Mouse (Mus musculus) CD8-positive naive resting alpha-beta T cell, adult 2 months (primary cell): ENCODE data around the gene Ehd2.
"Not testable (repeated sequence)": the region's sequence is repeated elsewhere in the genome, so short reads cannot be mapped to it uniquely, and the experiment has no call there.

Experiments used
- DNase-seq, 2 experiments: peaks; one replicate each; pipeline ENCODE4 v3.0.0; 2022; ENCODE audit warnings: low read depth in 2 of 2, low spot score in 2 of 2

Ehd2 gene

DNA sequence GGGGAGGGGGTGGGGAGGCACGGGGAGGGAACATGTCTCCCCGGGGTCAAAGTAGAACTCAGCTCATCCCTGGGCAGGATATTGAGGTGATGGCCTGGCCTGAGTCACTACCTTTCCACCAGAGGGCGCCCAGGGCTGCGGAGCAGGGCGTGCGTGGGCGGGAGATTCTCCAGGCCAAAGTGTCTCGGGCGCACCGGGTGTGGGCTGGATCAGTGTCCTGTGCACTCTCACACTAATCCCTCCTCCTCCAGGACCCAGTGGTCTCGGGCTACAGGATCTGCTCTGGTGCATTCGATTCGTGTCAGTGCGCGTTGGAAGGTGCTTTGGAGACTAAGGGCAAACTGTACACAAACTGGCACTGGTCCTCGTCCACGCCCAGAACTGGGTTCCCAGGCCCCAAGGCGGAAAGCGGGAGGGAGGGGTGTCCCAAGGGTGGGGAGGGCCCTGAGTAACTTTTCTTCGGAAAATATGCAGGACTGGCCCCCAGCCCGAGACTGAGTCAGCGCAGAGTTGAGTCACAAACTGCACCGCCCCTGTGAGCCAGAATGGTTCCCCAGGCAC, 18.9 kb downstream of the Ehd2 start:
- peak; percentile 62 to 80 for DNase-seq

DNA sequence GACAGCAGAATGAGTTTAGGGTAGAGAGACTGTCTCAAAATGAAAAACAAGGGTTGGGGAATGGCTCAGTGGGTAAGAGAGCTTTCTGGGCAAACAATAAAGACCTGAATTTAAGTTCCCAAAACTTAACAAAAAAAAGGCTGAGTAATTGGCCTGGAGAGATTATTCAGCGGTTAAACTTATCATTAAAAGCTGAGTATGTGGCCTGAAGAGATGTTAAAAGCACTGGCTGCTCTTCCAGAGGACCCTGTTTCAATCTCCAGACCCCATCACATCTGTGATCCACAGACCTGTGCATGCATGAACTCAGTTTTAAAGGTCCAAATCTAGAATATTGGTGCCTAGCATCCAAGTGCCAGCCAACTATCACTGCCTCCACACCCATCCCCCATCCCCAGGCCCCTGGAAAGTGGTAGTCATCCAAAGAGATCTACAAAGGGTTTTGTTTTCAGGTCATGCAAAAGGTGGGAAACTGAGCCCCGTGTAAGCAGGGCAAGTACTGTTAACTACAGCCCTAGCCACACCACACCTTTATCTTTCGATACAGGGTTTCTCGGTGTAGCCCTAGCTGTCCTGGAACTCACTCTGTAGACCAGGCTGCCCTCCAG, 19.6 kb downstream of the Ehd2 start:
- DNase-seq = no peak

DNA sequence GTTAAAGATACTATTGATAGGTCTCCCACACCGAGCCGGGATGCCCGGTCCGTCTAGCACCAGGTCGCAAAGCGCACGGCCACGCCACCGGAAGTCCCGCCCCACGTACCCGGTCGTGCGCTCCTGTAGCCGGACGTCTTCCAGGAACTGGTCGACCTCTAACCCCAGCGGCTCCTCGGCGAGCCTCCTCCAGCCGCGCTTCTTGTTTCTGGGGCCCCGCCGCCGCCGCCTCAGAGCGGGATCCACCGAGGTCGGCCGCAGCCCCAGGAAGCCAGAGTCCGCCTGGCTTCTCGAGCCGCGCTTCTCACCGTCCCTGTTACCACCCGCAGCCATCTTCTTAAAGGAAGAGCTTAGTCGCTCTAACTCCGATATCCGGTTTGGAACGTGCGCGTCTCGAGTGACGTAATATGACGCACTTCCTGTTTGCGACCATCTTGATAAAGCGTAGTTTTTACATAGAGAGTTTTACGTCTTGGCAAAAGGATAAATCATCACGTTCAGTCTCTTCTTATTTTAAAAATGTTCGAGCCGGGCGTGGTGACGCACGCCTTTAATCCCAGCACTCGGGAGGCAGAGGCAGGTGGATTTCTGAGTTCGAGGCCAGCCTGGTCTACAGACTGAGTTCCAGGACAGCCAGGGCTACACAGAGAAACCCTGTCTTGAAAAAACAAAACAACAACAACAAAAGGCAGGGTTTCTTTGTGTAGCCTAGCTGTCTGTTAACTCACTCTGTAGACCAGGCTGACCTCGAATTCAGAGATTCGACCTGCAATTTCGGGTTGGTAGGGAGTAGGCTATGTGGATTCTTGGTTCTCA, 21.4 kb downstream of the Ehd2 start, which contains the start of gene Nop53:
Gene Nop53 (minus strand): TSS at position 354 of the 816 bp plus-strand sequence.
- peak; percentile 85 to 89 for DNase-seq

DNA sequence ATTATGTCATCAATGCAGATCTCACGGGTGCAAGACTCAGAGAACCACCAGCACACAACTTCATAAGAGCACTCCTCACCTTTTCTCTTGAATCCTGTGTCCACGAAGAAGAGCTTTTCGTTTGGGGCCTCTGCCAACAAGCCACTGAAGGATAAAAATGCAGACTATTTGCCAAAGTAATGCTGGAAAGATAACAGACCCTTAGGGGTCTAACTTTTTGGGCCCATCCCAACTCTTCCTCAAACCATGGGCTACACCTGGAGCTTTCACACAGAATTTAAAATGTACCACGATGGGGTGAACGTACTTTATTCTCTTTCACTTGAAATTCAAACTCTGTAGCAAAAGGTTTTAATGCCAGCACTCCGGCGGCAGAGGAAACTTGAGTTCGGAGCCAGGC, 22.2 kb downstream of the Ehd2 start:
- DNase-seq = no peak

DNA sequence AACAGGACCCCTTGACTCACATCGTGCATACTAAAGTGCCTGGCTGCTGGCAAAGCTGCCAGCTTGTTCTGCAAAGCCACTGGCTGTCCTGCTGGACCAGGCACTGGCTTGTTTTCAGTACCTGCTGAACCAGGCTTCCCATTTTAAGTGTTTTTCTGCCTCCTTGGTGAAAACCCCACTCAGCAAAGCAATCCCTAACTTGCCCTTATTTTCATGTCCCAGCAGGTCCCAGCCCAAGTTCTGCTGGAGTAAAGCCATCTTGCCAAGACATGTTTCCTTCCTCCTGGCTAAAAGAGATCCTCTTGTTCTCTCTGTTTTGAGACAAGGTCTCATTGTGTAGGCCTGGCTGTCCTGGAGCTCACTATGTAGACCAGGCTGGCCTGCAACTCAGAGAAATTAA, 23.1 kb downstream of the Ehd2 start:
- DNase-seq = no peak

DNA sequence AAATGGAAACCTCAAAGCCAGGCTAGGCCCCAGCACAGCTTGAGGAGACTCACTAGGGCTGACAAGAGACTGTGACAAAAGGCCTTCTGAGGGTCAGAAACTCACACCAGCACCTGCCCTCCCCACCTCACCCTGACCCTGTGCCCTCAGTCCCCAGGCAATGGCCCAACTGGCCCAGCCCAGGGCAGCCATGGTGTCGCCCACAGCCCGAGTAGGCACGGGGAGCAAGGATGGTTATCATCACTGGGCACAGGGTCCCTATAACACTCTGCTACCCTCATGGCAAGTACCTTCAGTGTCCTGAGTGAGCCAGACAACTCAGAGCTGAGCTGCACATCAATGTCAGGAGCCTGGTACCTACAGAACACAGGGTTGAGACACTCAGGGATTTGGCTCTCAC, 28.7 kb downstream of the Ehd2 start:
- DNase-seq = no peak

DNA sequence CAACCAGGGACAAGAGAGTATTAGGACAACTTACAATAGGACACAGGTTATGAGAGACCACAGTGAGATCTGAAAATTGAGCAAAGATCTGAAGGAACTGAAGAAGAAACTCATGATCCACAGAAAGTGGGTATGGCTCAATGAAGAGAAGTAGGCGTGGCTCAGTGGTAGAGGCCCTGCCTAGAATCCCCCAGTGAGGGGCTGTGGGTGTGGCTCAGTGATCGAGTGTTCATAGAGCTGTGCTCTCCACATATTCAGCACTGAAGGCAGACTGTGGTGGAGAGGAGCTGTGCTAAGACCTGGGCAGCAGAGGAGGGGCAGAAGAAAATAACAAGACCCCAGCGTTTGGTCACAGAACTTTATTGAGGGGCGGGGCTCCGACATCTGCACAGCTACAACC, 29.9 kb downstream of the Ehd2 start:
- no peak for DNase-seq

DNA sequence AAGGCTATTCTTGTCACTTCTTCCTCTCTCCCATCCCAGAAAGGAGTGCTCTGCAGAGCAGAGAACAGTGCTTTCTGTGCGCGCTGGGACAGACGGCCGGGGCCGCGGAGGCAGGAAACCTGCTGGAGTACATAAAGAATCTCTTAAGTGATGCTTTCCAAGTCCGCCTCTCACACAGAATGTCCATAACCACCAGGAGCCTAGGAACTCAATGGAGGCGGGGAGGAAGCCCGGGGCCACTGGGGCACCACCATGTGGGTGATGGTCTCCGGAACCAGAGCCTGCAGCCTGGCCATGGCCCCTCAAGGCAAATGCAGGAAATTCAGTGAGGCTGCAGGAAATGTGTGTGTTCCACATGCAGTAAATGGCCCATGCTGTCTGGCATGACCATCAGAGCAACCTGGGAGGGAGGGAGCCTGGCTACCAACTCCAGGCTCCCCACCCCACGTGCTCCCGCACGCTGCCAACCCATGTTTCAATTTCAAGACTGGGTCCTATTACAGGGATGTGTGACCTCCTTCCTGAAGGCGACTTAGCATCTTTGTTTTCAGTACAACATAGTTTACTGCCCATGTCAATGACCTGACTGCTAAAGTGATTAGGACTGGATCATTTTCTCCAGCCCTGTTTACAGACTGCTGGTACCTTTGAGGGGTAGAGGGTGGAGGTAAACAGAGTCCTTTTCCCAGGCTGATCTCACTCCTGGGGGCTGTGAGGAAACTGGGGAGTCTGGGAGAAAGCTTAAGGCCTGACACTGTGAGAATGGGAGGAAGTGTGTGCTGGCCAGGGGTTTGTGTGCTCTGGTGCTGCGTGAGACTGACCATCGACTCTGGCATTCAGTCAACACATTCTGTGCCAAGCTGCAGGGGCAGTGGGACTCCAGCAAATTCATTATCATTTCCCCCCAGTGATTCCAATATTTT, 33.7 kb downstream of the Ehd2 start:
- no peak for DNase-seq

DNA sequence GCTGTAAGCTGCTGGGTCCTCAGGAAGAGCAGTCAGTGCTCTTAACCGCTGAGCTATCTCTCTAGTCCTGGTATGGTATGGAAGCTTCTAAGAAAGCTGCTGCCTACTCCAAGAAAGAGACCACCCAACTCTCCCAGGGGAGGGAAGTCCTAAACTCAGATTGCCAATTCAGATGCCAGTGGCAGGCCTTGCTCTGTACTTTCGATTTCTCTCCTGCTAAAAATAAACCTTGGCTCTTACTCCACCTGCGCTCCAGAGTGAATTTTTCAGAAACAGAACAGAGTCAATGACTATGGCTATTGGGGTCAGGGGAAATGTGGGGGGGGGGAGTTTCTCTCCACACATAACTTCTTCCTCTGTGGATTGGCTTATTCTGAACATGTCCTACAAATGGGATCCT, 35.7 kb downstream of the Ehd2 start:
- no peak for DNase-seq

DNA sequence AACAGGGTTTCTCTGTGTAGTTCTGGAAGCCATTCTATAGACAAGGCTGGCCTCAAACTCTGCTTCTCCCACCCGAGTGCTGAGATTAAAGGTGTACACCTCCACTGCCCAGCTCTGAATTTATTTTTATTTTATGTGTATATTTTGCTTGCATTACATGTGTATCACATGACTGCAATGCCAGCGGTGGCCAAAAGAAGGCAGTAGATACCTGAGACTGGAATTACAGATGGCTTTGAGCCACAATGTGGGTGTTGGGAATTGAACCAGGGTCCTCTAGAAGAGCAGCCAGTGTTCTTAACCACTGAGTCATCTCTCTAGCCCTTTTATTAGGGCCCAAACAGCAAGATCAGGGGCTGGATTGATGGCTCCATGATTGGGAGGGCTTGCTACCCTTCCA, 36.8 kb downstream of the Ehd2 start:
- DNase-seq = no peak

DNA sequence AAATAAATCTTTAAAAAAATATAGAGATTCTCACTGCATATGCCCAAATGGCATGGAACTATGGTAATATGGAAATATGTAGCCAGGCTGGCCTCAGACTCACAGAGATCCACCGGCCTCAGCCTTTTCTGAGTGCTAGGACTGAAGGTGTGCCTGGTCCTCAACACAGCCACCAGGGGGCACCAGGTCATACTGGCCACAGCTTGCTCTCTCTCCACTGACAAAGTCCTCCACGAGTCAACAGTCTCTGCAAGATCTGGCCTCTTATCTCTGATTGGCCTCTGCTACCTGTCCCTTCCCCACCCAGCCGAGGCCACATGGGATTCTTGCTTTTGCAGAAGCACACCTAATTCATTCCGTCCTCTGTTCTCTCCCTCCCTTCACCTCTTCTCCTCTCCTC, 37.5 kb downstream of the Ehd2 start:
- DNase-seq = peak; percentile 48 to 65

DNA sequence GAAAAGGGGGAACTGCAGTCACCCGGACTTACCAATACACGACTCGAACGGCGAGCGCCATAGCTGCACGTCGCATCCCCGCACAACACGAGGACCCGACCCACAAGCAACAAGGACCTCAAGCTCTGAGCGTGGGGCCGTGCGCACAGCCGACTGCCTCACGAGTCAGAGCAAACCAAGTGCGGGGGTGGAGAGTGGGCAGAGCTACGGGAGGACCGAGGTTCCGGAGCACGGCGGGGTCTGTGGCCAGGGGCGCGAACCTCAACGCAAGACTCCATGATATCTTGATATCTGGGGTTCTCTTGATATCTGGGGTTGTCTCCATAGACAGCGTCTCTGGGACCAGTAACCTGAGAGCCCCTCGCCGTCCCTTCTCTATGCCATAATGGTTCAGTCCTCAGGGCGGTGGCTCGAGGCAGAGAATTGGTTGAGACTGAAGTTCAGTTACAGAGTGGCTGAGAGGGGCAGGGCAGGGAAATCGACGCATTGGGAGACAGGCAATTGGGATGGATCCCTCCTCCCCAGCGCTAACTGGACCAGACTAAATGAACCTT, 45.1 kb downstream of the Ehd2 start, which contains the start of gene Selenow:
Gene Selenow (minus strand): TSS at position 183 of the 554 bp plus-strand sequence.
- peak; percentile 84 to 91 for DNase-seq

DNA sequence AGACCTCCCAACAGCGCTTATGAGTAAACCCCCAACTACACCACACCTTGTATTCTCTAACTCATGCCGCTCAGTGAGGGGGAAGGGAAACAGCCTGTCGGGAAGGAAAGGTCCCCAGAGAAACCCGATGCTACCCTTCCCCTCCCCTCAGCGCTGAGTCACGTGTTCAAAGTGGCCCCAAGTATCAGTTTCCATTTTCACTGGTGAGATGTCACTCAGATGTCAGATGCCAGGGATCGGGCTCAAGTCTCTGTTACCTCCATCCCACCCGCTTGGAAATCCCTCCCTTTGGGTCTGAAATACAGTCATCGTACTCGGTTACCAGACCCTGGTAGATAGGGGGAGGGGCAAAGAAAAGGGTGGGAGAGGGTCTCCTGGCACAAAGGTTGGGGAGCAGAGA, 45.6 kb downstream of the Ehd2 start:
- peak; percentile 28 to 29 for DNase-seq

DNA sequence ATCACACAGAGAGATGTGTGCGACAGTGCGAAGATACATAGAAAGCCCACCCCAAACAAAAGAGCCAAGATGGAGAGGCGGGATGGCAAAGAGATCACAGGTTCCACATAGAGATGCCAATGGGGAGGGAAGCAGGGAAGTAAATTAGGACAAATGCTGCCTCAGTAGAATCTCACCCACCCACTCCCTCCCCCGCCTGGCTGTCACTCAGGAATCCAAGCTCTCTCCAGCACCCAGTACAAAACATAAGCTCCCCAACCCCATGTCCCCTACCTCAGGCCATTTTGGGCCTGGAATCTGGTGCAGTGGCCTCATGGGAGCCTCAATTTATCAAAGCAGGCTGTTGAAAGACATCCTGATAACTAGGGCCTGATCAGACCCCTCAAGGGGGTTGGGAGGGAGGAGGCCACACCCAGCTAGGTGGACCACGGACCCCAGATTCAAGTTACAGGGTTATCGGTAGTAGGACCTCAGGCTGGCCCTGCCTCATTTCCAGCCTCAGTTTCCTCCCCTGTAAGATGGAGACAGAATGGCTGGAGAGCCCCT, 46.6 kb downstream of the Ehd2 start:
- DNase-seq = no peak

DNA sequence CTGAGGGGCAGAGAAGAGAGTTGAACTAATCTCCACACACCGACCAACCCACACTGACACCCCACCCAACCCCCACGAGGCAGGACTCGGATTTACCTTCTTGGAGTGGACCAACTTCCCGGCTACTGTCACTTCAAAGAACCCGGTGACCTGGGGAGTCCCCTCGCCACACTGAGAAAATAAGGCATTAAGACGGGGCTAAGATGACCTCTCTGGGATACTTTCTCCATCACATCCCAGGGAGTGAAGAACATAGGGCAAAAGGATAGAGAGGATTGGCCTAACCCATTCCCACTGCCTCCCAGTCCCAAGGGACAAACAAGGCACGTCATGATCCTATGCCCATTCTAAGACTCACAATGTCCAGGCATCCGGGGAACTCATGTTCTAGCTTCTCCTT, 47.4 kb downstream of the Ehd2 start:
- no peak for DNase-seq

DNA sequence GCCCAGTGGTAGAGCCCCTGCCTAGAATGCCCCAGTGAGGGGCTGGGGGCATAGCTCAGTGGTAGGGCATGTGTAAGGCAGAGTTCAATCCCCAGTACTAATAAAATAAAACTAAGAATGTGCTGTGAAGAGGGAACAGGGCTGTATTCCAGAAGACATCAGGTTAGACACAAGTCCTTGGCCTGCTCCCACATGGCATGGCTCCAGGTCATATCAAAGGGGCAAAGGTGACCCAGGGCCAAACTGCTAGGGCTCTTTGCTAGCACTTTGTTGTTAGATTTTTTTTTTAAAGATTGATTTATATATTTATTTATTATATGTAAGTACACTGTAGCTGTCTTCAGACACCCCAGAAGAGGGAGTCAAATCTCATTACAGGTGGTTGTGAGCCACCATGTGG, 49.0 kb downstream of the Ehd2 start:
- DNase-seq = no peak

DNA sequence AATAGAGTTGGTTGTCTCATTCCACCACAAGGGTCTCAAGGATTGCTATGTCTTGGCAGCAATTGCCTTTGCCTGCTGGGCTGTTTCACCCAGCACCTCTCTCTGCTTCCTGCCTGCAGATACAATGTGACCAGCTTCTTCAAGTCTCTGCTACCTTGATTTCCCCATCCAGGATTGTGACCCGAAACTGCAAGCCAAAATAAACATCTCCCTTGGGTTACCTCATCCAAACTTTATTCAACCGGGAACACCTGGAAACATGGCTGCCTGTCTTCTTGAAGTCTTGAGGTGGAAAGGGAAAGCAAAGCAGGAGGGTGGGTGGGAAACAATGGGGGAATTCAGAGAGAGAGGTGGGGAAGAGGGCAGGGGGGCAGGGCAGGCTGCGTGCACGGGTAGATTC, 50.4 kb downstream of the Ehd2 start:
- no peak for DNase-seq

DNA sequence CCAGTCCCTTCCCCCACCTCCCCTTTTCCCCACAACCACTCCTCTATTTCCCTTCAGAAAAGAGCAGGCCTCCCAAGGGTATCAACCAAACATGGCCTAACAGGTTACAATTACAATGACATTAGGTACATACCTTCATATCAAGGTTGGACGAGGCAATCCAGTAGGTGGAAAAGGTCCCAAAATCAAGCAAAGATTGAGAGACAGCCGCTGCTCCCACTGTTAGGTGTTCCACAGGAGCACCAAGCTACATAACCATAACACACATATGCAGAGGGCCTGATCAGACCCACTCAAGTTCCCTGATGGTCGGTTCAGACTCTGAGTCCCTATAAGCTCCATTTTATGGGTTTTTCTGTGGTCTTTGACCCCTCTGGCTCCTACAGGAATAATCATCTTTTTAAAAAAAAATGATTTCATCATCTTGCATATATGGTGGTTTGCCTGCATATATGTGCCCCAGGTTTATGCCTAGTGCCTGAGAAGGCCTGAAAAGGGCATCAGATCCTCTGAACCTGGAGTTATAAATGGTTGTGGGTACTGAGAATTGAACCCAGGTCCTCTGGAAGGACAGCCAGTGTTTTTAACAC, 51.1 kb downstream of the Ehd2 start:
- DNase-seq = no peak

DNA sequence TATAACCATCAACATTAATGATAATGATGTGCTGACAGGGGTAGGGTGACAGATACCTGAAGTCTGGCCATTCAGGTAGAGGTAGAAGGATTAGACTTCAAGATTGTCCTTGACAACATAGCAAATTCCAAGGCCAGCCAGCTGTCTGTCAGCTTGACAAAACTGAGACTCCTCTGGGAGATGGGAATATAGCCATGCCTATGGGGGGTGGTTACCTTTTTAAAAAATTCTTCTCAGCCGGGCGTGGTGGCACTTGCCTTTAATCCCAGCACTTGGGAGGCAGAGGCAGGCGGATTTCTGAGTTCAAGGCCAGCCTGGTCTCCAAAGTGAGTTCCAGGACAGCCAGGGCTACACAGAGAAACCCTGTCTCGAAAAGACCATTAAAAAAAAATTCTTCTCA, 51.7 kb downstream of the Ehd2 start:
- DNase-seq = not testable (repeated sequence)

DNA sequence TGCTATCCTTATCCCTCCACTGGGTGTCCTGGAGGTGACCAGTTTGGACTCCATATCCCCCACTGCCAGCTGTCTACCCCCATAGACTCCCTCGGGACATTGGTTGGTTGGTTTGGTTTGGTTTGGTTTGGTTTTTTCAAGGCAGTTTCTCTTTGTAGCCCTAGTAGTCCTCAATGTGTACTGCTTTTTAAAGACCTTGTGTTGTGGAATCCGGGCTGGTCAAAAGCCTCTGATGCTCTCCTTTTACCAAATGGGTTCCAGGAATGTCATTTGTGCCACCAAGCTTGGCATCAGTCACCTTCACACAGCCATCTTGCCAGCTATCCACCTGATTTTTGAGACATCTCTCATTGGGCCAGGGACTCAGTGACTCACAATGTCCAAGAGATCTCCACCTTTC, 52.6 kb downstream of the Ehd2 start:
- DNase-seq = no peak
